ENCODE assay signal across 19 mouse cellular contexts in the genomic region with DNA sequence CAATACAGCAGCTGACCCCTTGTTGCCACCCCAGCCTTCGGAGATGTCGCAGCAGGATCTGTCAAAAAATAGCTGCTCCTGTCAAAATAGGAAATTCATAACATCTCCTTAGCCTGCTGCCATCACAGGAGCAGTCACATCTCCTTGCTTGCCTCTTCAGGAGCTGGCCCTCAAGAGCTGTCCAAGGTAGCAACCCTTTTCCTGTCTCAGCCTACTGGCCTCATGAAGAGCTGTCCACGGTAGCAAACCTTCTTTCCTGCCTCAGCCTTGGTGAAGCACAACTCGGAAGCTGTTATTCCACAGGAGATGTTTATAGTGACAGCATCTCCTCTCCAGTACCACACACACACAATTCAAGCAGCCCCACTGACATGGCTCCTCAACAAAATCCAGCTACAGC.
A peak's percentile ranks its signal among the peaks of the same experiment; 100 is the strongest.
DNase-seq lines count a peak whose midpoint lies in the region; ATAC-seq and TF ChIP-seq lines count a peak whose summit lies in the region.
"Had no signal": no experiment of that assay in that cellular context is flagged by ENCODE, and none has a peak within 500 bp of the region (broad histone marks: within the 10 kb centered on the region; RNA-seq: fewer than 3 reads in every experiment).

No protein-coding gene starts in this region.

- H3K27ac ChIP-seq in lung, embryonic 14.5 days (ENCODE audit: low read depth) = no peak overlapping the region
- no peak overlapping the region for H3K27ac ChIP-seq in forebrain, embryonic 10.5 days
- H3K27ac ChIP-seq: embryonic facial prominence, embryonic 13.5 days; heart, adult 2 months; layer of hippocampus, adult 2 months; liver, embryonic 14.5 days; neural tube, embryonic 12.5 days had no signal

- no peak for TF ChIP-seq CTCF in lung, embryonic 14.5 days (IDR thresholded peaks at IDR 0.05; ENCODE audit: low read depth)
- no peak for TF ChIP-seq CTCF in lung, adult 2 months (IDR thresholded peaks at IDR 0.05; ENCODE audit: insufficient read depth, low read length)

- no peaks in the 10 kb centered on the region for H3K9me3 ChIP-seq in lung, embryonic 14.5 days (ENCODE audit: low read depth, low read length)
- H3K9me3 ChIP-seq in forebrain, embryonic 10.5 days = no peaks in the 10 kb centered on the region
- H3K9me3 ChIP-seq: megakaryocyte, embryonic 14.5 days; neural tube, embryonic 12.5 days had no signal

- no peaks in the 10 kb centered on the region for H3K36me3 ChIP-seq in lung, embryonic 14.5 days (ENCODE audit: insufficient read depth)
- no peaks in the 10 kb centered on the region for H3K36me3 ChIP-seq in forebrain, embryonic 10.5 days (replicated peaks)
- H3K36me3 ChIP-seq: embryonic facial prominence, embryonic 13.5 days; neural tube, embryonic 12.5 days had no signal

- H3K4me1 ChIP-seq in lung, embryonic 14.5 days (ENCODE audit: insufficient read depth) = no peaks in the 10 kb centered on the region
- no peaks in the 10 kb centered on the region for H3K4me1 ChIP-seq in lung, adult 2 months (ENCODE audit: control insufficient read depth, insufficient read depth, low read length)
- peaks cover 7% of the 10 kb centered on the region for H3K4me1 ChIP-seq in forebrain, embryonic 10.5 days
- H3K4me1 ChIP-seq: embryonic facial prominence, embryonic 13.5 days; megakaryocyte, embryonic 14.5 days; neural tube, embryonic 12.5 days had no signal

- H3K9ac ChIP-seq in lung, embryonic 14.5 days = no peak overlapping the region
- H3K9ac ChIP-seq: embryonic facial prominence, embryonic 13.5 days; liver, embryonic 14.5 days; neural tube, embryonic 12.5 days had no signal

- TF ChIP-seq POLR2A in lung, adult 2 months (IDR thresholded peaks at IDR 0.05; ENCODE audit: borderline replicate concordance, extremely low read depth, low read depth, low read length) = no peak

- peak; percentile 7 for DNase-seq in adrenal gland, postnatal 10 days
- no peak for DNase-seq in adrenal gland, adult 18-20 months (ENCODE audit: low spot score in 2 of 2)
- peak; percentile 46 for DNase-seq in lung, embryonic 14.5 days
- no peak for DNase-seq in lung, adult 2 months
- peak; percentile 8 to 37 for DNase-seq in adrenal gland, postnatal 36 days
- DNase-seq in thymus, postnatal 36 days = no peak
- DNase-seq in forebrain, embryonic 10.5 days (ENCODE audit: extremely low spot score, low spot score) = no peak
- DNase-seq in thymus, postnatal 4 days = no peak
- DNase-seq: B cell, adult 2 months; cerebellum, postnatal 10 days; heart, adult 2 months; kidney, adult 9 months; lung, postnatal 14 days had no signal

- no peak for ATAC-seq in lung, embryonic 14.5 days (ENCODE audit: insufficient read depth)
- ATAC-seq: inflammation-experienced regulatory T-cells, adult 6 months had no signal

- WGBS in lung, embryonic 14.5 days = 63% methylated on average over 4 of the region's 4 CpGs
- WGBS in lung, adult 2 months = 65% methylated on average over 4 of the region's 4 CpGs
- WGBS in forebrain, embryonic 10.5 days = 84% methylated on average over 4 of the region's 4 CpGs

- H3K27me3 ChIP-seq in lung, embryonic 14.5 days (ENCODE audit: insufficient read depth, low read length) = no peaks in the 10 kb centered on the region
- H3K27me3 ChIP-seq in forebrain, embryonic 10.5 days (ENCODE audit: poor library complexity, severe bottlenecking) = no peaks in the 10 kb centered on the region
- H3K27me3 ChIP-seq: embryonic facial prominence, embryonic 13.5 days; megakaryocyte, embryonic 14.5 days; neural tube, embryonic 12.5 days had no signal

- H3K4me2 ChIP-seq in lung, embryonic 14.5 days = no peak overlapping the region
- H3K4me2 ChIP-seq: embryonic facial prominence, embryonic 13.5 days; neural tube, embryonic 12.5 days had no signal

- no peak overlapping the region for H3K4me3 ChIP-seq in lung, embryonic 14.5 days (ENCODE audit: low read depth, low read length)
- H3K4me3 ChIP-seq in lung, adult 2 months (replicated peaks; ENCODE audit: extremely low read depth, low read depth, low read length) = no peak overlapping the region
- H3K4me3 ChIP-seq in forebrain, embryonic 10.5 days = no peak overlapping the region
- H3K4me3 ChIP-seq: embryonic facial prominence, embryonic 13.5 days; heart, adult 2 months; layer of hippocampus, adult 2 months; megakaryocyte, embryonic 14.5 days; neural tube, embryonic 12.5 days had no signal

Comparison
In these comparisons a context has a peak if more than half of its experiments do, and no peak if none do; other contexts are left out.
1. DNase-seq: peak in adrenal gland, postnatal 10 days (single experiment), lung, embryonic 14.5 days (single experiment) and adrenal gland, postnatal 36 days (2 of 2); none in adrenal gland, adult 18-20 months (0 of 2), lung, adult 2 months (single experiment), thymus, postnatal 36 days (0 of 2), forebrain, embryonic 10.5 days (single experiment) and thymus, postnatal 4 days (single experiment).